Mouse (Mus musculus) forebrain, embryonic 15.5 days (tissue): ENCODE measurements around the gene Mr1. TPM values are rescaled to one million over a fixed set of nuclear protein-coding genes. Genes with fewer than 3 reads are reported as not detected.

Experiments used
- ATAC-seq: fragments of 200-750 bp; cut with Nextera tagmentation; replicated peaks from 2 replicates; pipeline ENCODE4 v1.8.0; 2017; ENCODE audit warnings: mild to moderate bottlenecking, moderate TSS enrichment, moderate library complexity
- H3K27ac ChIP-seq: fragments of 300-500 bp; sonication (generic); replicated peaks from 2 replicates; pipeline ENCODE4 v1.5.1; 2015; ENCODE audit warnings: mild to moderate bottlenecking, inconsistent platforms
- H3K27me3 ChIP-seq: fragments of 300-500 bp; sonication (generic); 2 replicates; pipeline ENCODE4 v1.6.1; 2015; ENCODE audit warnings: inconsistent platforms
- H3K36me3 ChIP-seq: fragments of 300-500 bp; sonication (generic); 2 replicates; pipeline ENCODE4 v1.6.1; 2015; ENCODE audit warnings: mild to moderate bottlenecking, inconsistent platforms
- H3K4me1 ChIP-seq: fragments of 300-500 bp; sonication (generic); 2 replicates; pipeline ENCODE4 v1.6.1; 2015; ENCODE audit warnings: inconsistent platforms
- H3K4me2 ChIP-seq: fragments of 300-500 bp; sonication (generic); replicated peaks from 2 replicates; pipeline ENCODE4 v1.6.1; 2015; ENCODE audit warnings: mild to moderate bottlenecking, inconsistent platforms
- H3K4me3 ChIP-seq: fragments of 300-500 bp; sonication (generic); 2 replicates; pipeline ENCODE4 v1.5.1; 2015; ENCODE audit warnings: mild to moderate bottlenecking, inconsistent platforms
- H3K9ac ChIP-seq: fragments of 300-500 bp; sonication (generic); replicated peaks from 2 replicates; pipeline ENCODE4 v1.6.1; 2015; ENCODE audit warnings: mild to moderate bottlenecking, inconsistent platforms
- H3K9me3 ChIP-seq: fragments of 300-500 bp; sonication (generic); 2 replicates; pipeline ENCODE4 v1.6.1; 2016; ENCODE audit warnings: inconsistent platforms
- WGBS: fragments of 180-500 bp; shearing (Covaris S2); methylation state at CpG from one replicate; pipeline ENCODE4 v1.1.7; 2015; ENCODE audit warnings: mixed read lengths; 5-methylcytosine and 5-hydroxymethylcytosine counted together
- polyA plus RNA-seq: library from polyadenylated mRNA; unstranded; fragments of >200 nt; fragmentation: Nextera tagmentation; extraction: Ambion mirVana; gene quantifications from 2 replicates; pipeline ENCODE4 v1.2.1, GENCODE M21; 2015

The Mr1 gene
- polyA plus RNA-seq, 1 experiment from 2014 or later: 0.83 TPM

DNA sequence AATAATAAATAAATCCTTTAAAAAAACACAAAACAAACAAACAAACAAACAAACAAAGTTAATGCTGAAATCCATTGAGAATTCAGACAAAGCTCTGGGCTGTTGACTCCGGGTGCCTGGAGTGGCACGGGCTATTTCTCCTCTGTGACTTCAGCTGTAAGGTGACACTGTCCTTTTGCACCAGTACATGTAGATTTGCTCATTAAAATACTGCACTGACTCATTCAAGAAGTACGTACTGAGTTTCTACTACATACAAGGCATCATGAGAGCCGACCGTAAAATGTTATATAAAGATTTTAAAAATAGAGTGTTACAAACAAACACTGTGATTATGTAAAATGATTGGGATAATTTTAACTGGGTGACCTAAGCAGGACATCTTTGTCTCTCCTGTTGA is 22.2 kb downstream of the Mr1 start:
- no peak overlapping the region for H3K4me3 ChIP-seq
- H3K9ac ChIP-seq: no peak overlapping the region
- WGBS: 94% methylated on average over 5 of the region's 5 CpGs
- H3K4me2 ChIP-seq: no peak overlapping the region
- H3K36me3 ChIP-seq: no peaks in the 10 kb centered on the region
- H3K9me3 ChIP-seq: no peaks in the 10 kb centered on the region
- H3K27me3 ChIP-seq: no peaks in the 10 kb centered on the region
- no peak for ATAC-seq
- no peak overlapping the region for H3K27ac ChIP-seq
- H3K4me1 ChIP-seq: peaks cover 11% of the 10 kb centered on the region

- WGBS: 73% methylated on average over 21 of the region's 21 CpGs
- ATAC-seq: peak; percentile 82
- no peak overlapping the region for H3K4me3 ChIP-seq
Measured at GRCm38 (mm10) chr1:155121977-155122939, 24.4 kb downstream of the Mr1 start.

GRCm38 (mm10) chr1:155119719-155120118 is 26.9 kb downstream of the Mr1 start:
- Histone ChIP-seq H3K9me3 (no peaks in the 10 kb centered on the region), H3K4me1 (peaks cover 11% of the 10 kb centered on the region), H3K4me2 (no peak overlapping the region), H3K36me3 (no peaks in the 10 kb centered on the region), H3K27me3 (no peaks in the 10 kb centered on the region), H3K9ac (no peak overlapping the region), H3K4me3 (no peak overlapping the region), H3K27ac (no peak overlapping the region)
- WGBS: 86% methylated on average over 1 of the region's 1 CpGs
- no peak for ATAC-seq

More at GRCm38 (mm10) chr1:155121977-155122939, 24.4 kb downstream of the Mr1 start:
- no peaks in the 10 kb centered on the region for H3K27me3 ChIP-seq
- peaks cover 11% of the 10 kb centered on the region for H3K4me1 ChIP-seq
- H3K9me3 ChIP-seq: no peaks in the 10 kb centered on the region
- H3K27ac ChIP-seq: peak overlapping the region; percentile 41
- no peak overlapping the region for H3K9ac ChIP-seq
- no peaks in the 10 kb centered on the region for H3K36me3 ChIP-seq
- no peak overlapping the region for H3K4me2 ChIP-seq

DNA sequence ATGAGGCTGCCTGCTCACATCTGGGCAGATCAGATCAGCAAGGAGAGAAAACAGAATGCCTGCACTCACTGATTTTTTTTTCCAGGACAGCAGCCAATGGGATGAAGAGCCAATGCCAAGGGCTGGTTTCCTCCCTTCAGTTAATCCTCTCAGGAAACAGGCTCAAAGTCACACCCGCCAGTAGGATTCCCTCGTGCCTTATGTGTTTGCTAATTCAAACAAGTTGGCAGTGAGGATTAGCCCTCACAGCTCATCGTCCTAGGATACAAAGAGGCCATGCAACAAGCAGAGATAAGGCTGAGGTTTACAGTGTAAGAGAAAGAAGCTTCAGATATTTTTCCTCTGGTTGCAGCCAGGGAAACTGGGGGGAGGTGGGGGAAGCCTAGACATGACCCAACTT is 32.7 kb downstream of the Mr1 start:
- 11% methylated on average over 3 of the region's 3 CpGs for WGBS
- Histone ChIP-seq H3K9ac (no peak overlapping the region), H3K27me3 (no peaks in the 10 kb centered on the region), H3K36me3 (no peaks in the 10 kb centered on the region), H3K4me3 (no peak overlapping the region), H3K9me3 (no peaks in the 10 kb centered on the region), H3K4me1 (peaks cover 24% of the 10 kb centered on the region), H3K4me2 (no peak overlapping the region), H3K27ac (0 out of 2 replicates have a peak overlapping the region, but pooled peaks have one; percentile 19)
- ATAC-seq: no peak

- WGBS: 94% methylated on average over 1 of the region's 1 CpGs
- Histone ChIP-seq H3K4me1 (peaks cover 28% of the 10 kb centered on the region), H3K36me3 (no peaks in the 10 kb centered on the region), H3K9me3 (no peaks in the 10 kb centered on the region), H3K4me3 (no peak overlapping the region), H3K27me3 (no peaks in the 10 kb centered on the region), H3K4me2 (no peak overlapping the region), H3K9ac (no peak overlapping the region), H3K27ac (no peak overlapping the region)
- ATAC-seq: no peak
Measured at GRCm38 (mm10) chr1:155112875-155113274, 33.7 kb downstream of the Mr1 start.

GRCm38 (mm10) chr1:155112118-155112517 is 34.5 kb downstream of the Mr1 start:
- no peak overlapping the region; the same call in 1 of the 2 replicates for H3K27ac ChIP-seq
- WGBS: 18% methylated on average over 4 of the region's 4 CpGs
- ATAC-seq: no peak

DNA sequence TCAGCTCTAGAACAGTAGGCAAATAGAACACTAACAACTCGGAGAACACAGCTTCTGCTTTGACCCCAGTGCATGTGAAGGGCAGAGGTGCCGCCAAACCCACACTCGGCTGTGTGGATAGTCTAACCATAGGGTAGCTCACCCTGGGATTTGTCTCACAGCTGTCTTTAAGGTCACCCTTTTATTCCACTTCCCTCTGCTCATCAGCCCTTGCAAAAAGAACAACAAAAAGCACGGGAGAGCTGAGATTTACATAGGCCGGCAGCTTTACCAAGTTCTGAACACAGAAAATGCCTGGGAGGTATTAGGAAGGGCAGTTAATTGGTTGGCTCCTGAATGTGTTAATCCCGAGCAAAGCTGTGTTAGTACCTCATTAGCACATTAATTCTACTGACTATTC is 35.1 kb downstream of the Mr1 start:
- H3K4me3 ChIP-seq: no peak overlapping the region
- no peaks in the 10 kb centered on the region for H3K36me3 ChIP-seq
- H3K27me3 ChIP-seq: no peaks in the 10 kb centered on the region
- H3K9ac ChIP-seq: no peak overlapping the region
- H3K27ac ChIP-seq: peak overlapping the region; percentile 33; the same call in 1 of the 2 replicates
- no peak overlapping the region for H3K4me2 ChIP-seq
- WGBS: 3% methylated on average over 6 of the region's 6 CpGs
- H3K4me1 ChIP-seq: peaks cover 28% of the 10 kb centered on the region
- H3K9me3 ChIP-seq: no peaks in the 10 kb centered on the region
- peak; percentile 67 for ATAC-seq

More at GRCm38 (mm10) chr1:155112118-155112517, 34.5 kb downstream of the Mr1 start:
- H3K4me3 ChIP-seq: no peak overlapping the region
- no peak overlapping the region for H3K4me2 ChIP-seq
- H3K27me3 ChIP-seq: no peaks in the 10 kb centered on the region
- no peaks in the 10 kb centered on the region for H3K36me3 ChIP-seq
- H3K4me1 ChIP-seq: peaks cover 28% of the 10 kb centered on the region
- no peak overlapping the region for H3K9ac ChIP-seq
- H3K9me3 ChIP-seq: no peaks in the 10 kb centered on the region

GRCm38 (mm10) chr1:155109387-155110350 is 36.9 kb downstream of the Mr1 start:
- Histone ChIP-seq H3K9me3 (no peaks in the 10 kb centered on the region), H3K27ac (peak overlapping the region; percentile 72), H3K9ac (peak overlapping the region; percentile 40; the same call in 1 of the 2 replicates), H3K4me2 (peak overlapping the region; percentile 21; the same call in 1 of the 2 replicates), H3K4me3 (no peak overlapping the region), H3K27me3 (no peaks in the 10 kb centered on the region), H3K36me3 (no peaks in the 10 kb centered on the region), H3K4me1 (peaks cover 28% of the 10 kb centered on the region)
- 14% methylated on average over 18 of the region's 18 CpGs for WGBS
- no peak for ATAC-seq

DNA sequence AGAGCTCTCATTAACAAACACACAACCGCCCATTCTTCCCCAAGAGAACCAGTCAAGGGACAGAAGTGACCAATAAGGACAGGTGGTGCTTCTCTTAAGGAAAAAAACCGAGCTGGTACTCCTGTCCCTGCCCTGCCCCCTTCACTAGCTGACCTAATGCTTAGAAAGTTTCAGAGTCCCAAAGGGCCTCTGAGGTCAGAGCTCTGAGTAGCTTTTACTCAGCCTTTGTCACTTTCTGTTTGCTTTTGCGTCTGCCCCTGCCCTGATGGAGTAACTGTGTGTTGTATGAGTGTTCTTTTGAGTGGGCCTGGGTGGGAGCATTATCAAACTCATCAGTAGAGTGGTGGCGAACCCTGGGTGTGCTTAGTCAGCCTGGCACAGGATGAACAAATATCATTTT is 38.2 kb downstream of the Mr1 start:
- no peak for ATAC-seq
- H3K9ac ChIP-seq: no peak overlapping the region
- WGBS: 54% methylated on average over 4 of the region's 4 CpGs
- peaks cover 28% of the 10 kb centered on the region for H3K4me1 ChIP-seq
- H3K27ac ChIP-seq: no peak overlapping the region
- H3K36me3 ChIP-seq: no peaks in the 10 kb centered on the region
- no peaks in the 10 kb centered on the region for H3K9me3 ChIP-seq
- no peaks in the 10 kb centered on the region for H3K27me3 ChIP-seq
- no peak overlapping the region for H3K4me2 ChIP-seq
- H3K4me3 ChIP-seq: no peak overlapping the region

- H3K4me2 ChIP-seq: no peak overlapping the region
- H3K36me3 ChIP-seq: no peaks in the 10 kb centered on the region
- ATAC-seq: no peak
- H3K9ac ChIP-seq: no peak overlapping the region
- peaks cover 28% of the 10 kb centered on the region for H3K4me1 ChIP-seq
- no peak overlapping the region for H3K4me3 ChIP-seq
- H3K27ac ChIP-seq: no peak overlapping the region
- no peaks in the 10 kb centered on the region for H3K9me3 ChIP-seq
- H3K27me3 ChIP-seq: no peaks in the 10 kb centered on the region
- WGBS: 54% methylated on average over 5 of the region's 5 CpGs
Measured at GRCm38 (mm10) chr1:155107843-155108242, 38.8 kb downstream of the Mr1 start.

DNA sequence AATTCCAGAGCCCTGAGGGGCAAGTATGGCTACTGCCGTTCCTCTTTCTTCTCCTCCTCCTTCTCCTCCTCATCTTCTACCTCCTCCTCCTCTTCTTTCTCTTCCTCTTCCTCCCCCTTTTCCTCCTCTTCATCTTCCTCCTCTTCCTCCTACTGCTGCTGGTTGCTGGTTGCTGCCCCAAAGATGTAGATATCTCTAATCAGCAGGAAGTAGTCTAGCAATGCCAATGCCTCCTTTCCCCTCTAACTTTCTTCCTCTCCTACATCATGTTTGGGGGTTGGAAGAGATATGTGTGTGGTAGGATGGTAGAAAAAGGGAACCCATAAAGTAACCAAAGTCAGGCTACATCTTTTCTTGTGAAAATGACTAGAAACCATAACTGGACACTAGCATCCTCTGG is 40.3 kb downstream of the Mr1 start:
- H3K4me3 ChIP-seq: no peak overlapping the region
- no peaks in the 10 kb centered on the region for H3K27me3 ChIP-seq
- WGBS: 96% methylated on average over 1 of the region's 1 CpGs
- no peaks in the 10 kb centered on the region for H3K9me3 ChIP-seq
- H3K36me3 ChIP-seq: no peaks in the 10 kb centered on the region
- no peak overlapping the region for H3K9ac ChIP-seq
- no peak overlapping the region for H3K4me2 ChIP-seq
- no peak for ATAC-seq
- H3K4me1 ChIP-seq: peaks cover 17% of the 10 kb centered on the region
- no peak overlapping the region for H3K27ac ChIP-seq

- peaks cover 8% of the 10 kb centered on the region for H3K4me1 ChIP-seq
- ATAC-seq: no peak
- no peaks in the 10 kb centered on the region for H3K9me3 ChIP-seq
- no peak overlapping the region for H3K4me3 ChIP-seq
- no peaks in the 10 kb centered on the region for H3K36me3 ChIP-seq
- H3K9ac ChIP-seq: no peak overlapping the region
- no peaks in the 10 kb centered on the region for H3K27me3 ChIP-seq
- no peak overlapping the region for H3K4me2 ChIP-seq
- no peak overlapping the region for H3K27ac ChIP-seq
- WGBS: 93% methylated on average over 5 of the region's 5 CpGs
Measured at GRCm38 (mm10) chr1:155103991-155104390, 42.6 kb downstream of the Mr1 start.
